Mouse (Mus musculus): ENCODE data around the gene Senp3.

GRCm38 (mm10) chr11:69683576-69683975, 1.7 kb upstream of the Senp3 start:
- TF ChIP-seq POLR2A (IDR thresholded peaks at IDR 0.05; ENCODE audit: low read depth, low read length) (no peak), CTCF (IDR thresholded peaks at IDR 0.05; ENCODE audit: borderline replicate concordance, insufficient read depth, low read length) (no peak)
